Mouse (Mus musculus) forebrain, embryonic 11.5 days (tissue): ENCODE measurements around the gene Ikbke. TPM values are rescaled to one million over a fixed set of nuclear protein-coding genes. Genes with fewer than 3 reads are reported as not detected.

ENCODE experiments used
- ATAC-seq: fragments of 200-750 bp; cut with Nextera tagmentation; replicated peaks from 2 replicates; pipeline ENCODE4 v1.8.0; 2017; ENCODE audit warnings: moderate TSS enrichment; ENCODE audit not compliant: low FRiP score
- DNase-seq: peaks from one replicate; pipeline ENCODE4 v3.0.0-alpha.2; 2017; ENCODE audit warnings: low spot score
- H3K27ac ChIP-seq: fragments of 300-500 bp; sonication (generic); 2 replicates; pipeline ENCODE4 v1.5.1; 2014; ENCODE audit warnings: low read depth, low read length
- H3K27me3 ChIP-seq: fragments of 300-500 bp; sonication (generic); 2 replicates; pipeline ENCODE4 v1.6.1; 2014; ENCODE audit warnings: mild to moderate bottlenecking, low read length, mixed read lengths; ENCODE audit not compliant: control insufficient read depth, insufficient read depth
- H3K36me3 ChIP-seq: fragments of 300-500 bp; sonication (generic); 2 replicates; pipeline ENCODE4 v1.6.1; 2014; ENCODE audit warnings: mild to moderate bottlenecking, low read length, moderate library complexity, mixed read lengths; ENCODE audit not compliant: control insufficient read depth, insufficient read depth
- H3K4me1 ChIP-seq: fragments of 300-500 bp; sonication (generic); replicated peaks from 2 replicates; pipeline ENCODE4 v1.6.1; 2014; ENCODE audit warnings: low read length, mixed read lengths; ENCODE audit not compliant: control insufficient read depth, insufficient read depth
- H3K4me2 ChIP-seq: fragments of 300-500 bp; sonication (generic); 2 replicates; pipeline ENCODE4 v1.6.1; 2014; ENCODE audit warnings: low read depth, mild to moderate bottlenecking, low read length, moderate library complexity, mixed read lengths; ENCODE audit not compliant: severe bottlenecking
- H3K4me3 ChIP-seq: fragments of 300-500 bp; sonication (generic); 2 replicates; pipeline ENCODE4 v1.5.1; 2014; ENCODE audit warnings: low read depth, low read length
- H3K9ac ChIP-seq: fragments of 300-500 bp; sonication (generic); 2 replicates; pipeline ENCODE4 v1.6.1; 2014; ENCODE audit warnings: low read length
- H3K9me3 ChIP-seq: fragments of 300-500 bp; sonication (generic); 2 replicates; pipeline ENCODE4 v1.6.1; 2016; ENCODE audit warnings: low read length, mixed read lengths; ENCODE audit not compliant: control insufficient read depth
- WGBS: fragments of 180-500 bp; shearing (Covaris S2); extraction: QIAGEN DNeasy Blood & Tissue Kit; methylation state at CpG from one replicate; pipeline ENCODE4 v1.1.7; 2014; 5-methylcytosine and 5-hydroxymethylcytosine counted together
- polyA plus RNA-seq: library from polyadenylated mRNA; unstranded; fragments of >200 nt; fragmentation: Nextera tagmentation; extraction: Ambion mirVana; gene quantifications from 2 replicates; pipeline ENCODE4 v1.2.1, GENCODE M21; 2014

The Ikbke gene
- polyA plus RNA-seq, 1 experiment from 2014 or later = 0.83 TPM

DNA sequence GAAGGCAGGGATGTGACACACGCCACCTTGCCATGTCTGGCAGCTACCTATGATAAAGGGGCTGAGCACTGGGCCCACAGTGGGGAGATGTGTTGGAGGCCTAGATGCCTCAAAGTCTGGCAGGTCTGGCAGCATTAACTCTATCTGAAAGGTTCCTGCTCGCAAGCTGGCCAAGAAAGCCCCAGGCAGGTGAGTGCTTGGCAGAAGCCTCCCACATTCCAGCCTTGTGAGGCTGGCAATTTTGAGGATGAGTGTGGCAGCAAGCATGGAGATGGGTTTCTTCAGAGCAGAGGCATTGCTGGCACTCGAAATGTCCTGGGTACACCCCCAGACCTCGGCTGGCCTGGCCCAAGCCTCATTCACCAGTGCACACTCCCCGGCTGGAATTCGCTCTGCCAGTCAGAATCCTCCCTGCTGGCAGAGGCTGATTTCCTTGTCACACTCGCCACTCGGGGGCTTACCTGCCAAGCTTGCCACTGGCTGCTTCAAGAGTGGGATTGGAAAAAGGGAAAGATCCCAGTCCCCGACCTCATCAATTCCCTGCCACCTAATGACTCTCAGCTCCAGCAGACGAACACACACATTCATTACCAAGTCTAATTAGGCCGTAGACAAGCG, 39.7 kb downstream of the Ikbke start:
- H3K36me3 ChIP-seq = no peaks in the 10 kb centered on the region
- no peak overlapping the region for H3K4me3 ChIP-seq
- 54% methylated on average over 12 of the region's 12 CpGs for WGBS
- H3K9ac ChIP-seq = no peak overlapping the region
- H3K27ac ChIP-seq = no peak overlapping the region
- 0 out of 2 replicates have a peak, but pooled peaks cover 3% of the 10 kb centered on the region for H3K4me1 ChIP-seq
- H3K9me3 ChIP-seq = no peaks in the 10 kb centered on the region
- no peak overlapping the region for H3K4me2 ChIP-seq
- DNase-seq (peak; percentile 46), ATAC-seq (no peak)
- peaks cover 17% of the 10 kb centered on the region for H3K27me3 ChIP-seq

GRCm38 (mm10) chr1:131238931-131239381, 40.5 kb downstream of the Ikbke start:
- no peaks in the 10 kb centered on the region for H3K36me3 ChIP-seq

GRCm38 (mm10) chr1:131236077-131236476, 43.3 kb downstream of the Ikbke start:
- DNase-seq = no peak
- Histone ChIP-seq H3K4me2 (no peak overlapping the region), H3K9me3 (no peaks in the 10 kb centered on the region), H3K27me3 (no peaks in the 10 kb centered on the region), H3K27ac (no peak overlapping the region), H3K36me3 (no peaks in the 10 kb centered on the region), H3K9ac (no peak overlapping the region), H3K4me1 (no peaks in the 10 kb centered on the region), H3K4me3 (no peak overlapping the region)
- no peak for ATAC-seq
- 64% methylated on average over 7 of the region's 7 CpGs for whole genome bisulfite sequencing

More at GRCm38 (mm10) chr1:131238931-131239381, 40.5 kb downstream of the Ikbke start:
- H3K4me1 ChIP-seq = no peaks in the 10 kb centered on the region
- H3K9ac ChIP-seq = no peak overlapping the region
- peaks cover 10% of the 10 kb centered on the region for H3K27me3 ChIP-seq
- no peak for ATAC-seq
- H3K4me3 ChIP-seq = no peak overlapping the region
- DNase-seq = peak; percentile 48
- 73% methylated on average over 8 of the region's 8 CpGs for WGBS
- no peak overlapping the region for H3K4me2 ChIP-seq
- no peak overlapping the region for H3K27ac ChIP-seq
- H3K9me3 ChIP-seq = no peaks in the 10 kb centered on the region

- no peaks in the 10 kb centered on the region for H3K36me3 ChIP-seq
- H3K9ac ChIP-seq = no peak overlapping the region
- H3K4me1 ChIP-seq = no peaks in the 10 kb centered on the region
- H3K27me3 ChIP-seq = no peaks in the 10 kb centered on the region
- no peak overlapping the region for H3K27ac ChIP-seq
- WGBS = 67% methylated on average over 12 of the region's 12 CpGs
- DNase-seq (no peak), ATAC-seq (no peak)
- no peak overlapping the region for H3K4me2 ChIP-seq
- H3K9me3 ChIP-seq = no peaks in the 10 kb centered on the region
- H3K4me3 ChIP-seq = no peak overlapping the region
Observed at GRCm38 (mm10) chr1:131233527-131233926, 45.9 kb downstream of the Ikbke start.

DNA sequence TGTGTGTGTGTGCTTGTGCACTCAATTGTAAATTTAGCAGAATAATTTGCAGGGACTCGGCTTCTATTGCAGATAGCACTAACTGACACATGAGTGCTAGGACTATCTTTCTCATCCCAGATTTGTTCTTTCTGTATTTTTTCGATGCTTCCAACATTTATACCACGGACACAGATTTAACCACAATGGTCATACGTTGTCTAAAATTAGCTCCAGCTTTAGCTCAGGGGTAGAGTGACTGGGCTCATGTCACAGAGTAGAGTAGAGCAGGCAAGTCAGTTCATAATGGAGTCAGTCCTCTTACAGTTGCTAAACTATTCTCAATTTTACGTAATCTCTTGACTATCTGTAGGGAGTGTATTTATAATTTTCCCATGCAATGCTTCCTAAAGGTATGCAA, 50.7 kb downstream of the Ikbke start:
- WGBS = 90% methylated on average over 5 of the region's 5 CpGs
- Histone ChIP-seq H3K9me3 (no peaks in the 10 kb centered on the region), H3K27ac (no peak overlapping the region), H3K9ac (no peak overlapping the region), H3K27me3 (no peaks in the 10 kb centered on the region), H3K4me2 (no peak overlapping the region), H3K4me1 (no peaks in the 10 kb centered on the region), H3K36me3 (no peaks in the 10 kb centered on the region), H3K4me3 (no peak overlapping the region)
- ATAC-seq (no peak), DNase-seq (no peak)

- Histone ChIP-seq H3K4me2 (no peak overlapping the region), H3K27me3 (no peaks in the 10 kb centered on the region), H3K9me3 (no peaks in the 10 kb centered on the region), H3K27ac (no peak overlapping the region), H3K4me3 (no peak overlapping the region), H3K4me1 (no peaks in the 10 kb centered on the region), H3K9ac (no peak overlapping the region), H3K36me3 (no peaks in the 10 kb centered on the region)
- DNase-seq (no peak), ATAC-seq (no peak)
- WGBS = 78% methylated on average over 7 of the region's 7 CpGs
Observed at GRCm38 (mm10) chr1:131228225-131228624, 51.2 kb downstream of the Ikbke start.

- Histone ChIP-seq H3K27me3 (no peaks in the 10 kb centered on the region), H3K36me3 (no peaks in the 10 kb centered on the region), H3K4me3 (no peak overlapping the region), H3K4me1 (no peaks in the 10 kb centered on the region), H3K9ac (no peak overlapping the region), H3K4me2 (no peak overlapping the region), H3K9me3 (no peaks in the 10 kb centered on the region), H3K27ac (no peak overlapping the region)
- no peak for DNase-seq
- no peak for ATAC-seq
- 64% methylated on average over 12 of the region's 12 CpGs for WGBS
Observed at GRCm38 (mm10) chr1:131224848-131225471, 54.4 kb downstream of the Ikbke start.

DNA sequence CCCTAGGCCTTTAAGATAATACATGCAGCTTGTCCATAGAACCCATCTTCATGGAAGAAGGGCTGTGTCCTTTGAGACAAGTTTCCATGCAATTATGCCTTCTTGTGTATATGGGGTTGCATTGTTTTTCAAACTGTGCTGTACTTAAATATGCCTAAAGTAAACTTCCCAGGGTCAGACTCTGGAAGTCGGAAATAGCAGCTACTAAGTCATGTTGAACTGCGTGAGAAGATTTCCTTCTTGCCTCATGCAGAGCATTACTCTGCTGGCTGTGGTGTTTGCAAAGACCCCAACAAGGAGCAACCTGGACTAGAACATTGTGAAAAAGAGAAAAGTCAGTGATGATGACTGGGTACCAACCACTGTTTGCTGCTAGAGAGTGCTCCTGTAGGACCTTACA, 56.1 kb downstream of the Ikbke start:
- Histone ChIP-seq H3K4me2 (no peak overlapping the region), H3K27me3 (no peaks in the 10 kb centered on the region), H3K36me3 (no peaks in the 10 kb centered on the region), H3K4me1 (no peaks in the 10 kb centered on the region), H3K9ac (no peak overlapping the region), H3K9me3 (no peaks in the 10 kb centered on the region), H3K4me3 (no peak overlapping the region), H3K27ac (no peak overlapping the region)
- 90% methylated on average over 2 of the region's 2 CpGs for WGBS
- DNase-seq (no peak), ATAC-seq (no peak)
